Comparison of ENCODE assay signal across 16 mouse cellular contexts in the genomic region with DNA sequence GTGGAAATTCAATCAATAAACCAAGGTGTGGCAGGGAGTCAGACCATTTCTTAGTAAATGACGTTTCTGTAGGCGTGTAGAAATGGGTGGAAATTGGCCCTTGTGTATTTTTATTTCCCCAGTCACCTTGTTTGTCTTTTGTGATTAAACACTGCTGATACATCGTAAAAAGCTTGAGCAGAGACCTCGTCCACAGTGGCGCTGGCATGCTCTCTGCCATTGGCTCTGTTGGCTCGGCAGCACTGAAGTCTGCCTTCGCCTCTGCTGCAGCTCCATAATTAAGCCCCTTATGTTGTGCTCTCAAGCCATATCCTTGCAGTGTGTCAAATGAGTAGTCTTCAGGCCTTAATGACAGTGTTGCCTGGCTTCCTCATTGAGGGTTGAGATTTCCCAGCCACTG.
DNase-seq lines count a peak whose midpoint lies in the region; ATAC-seq lines count a peak whose summit lies in the region.
"Had no signal": no experiment of that assay in that cellular context is flagged by ENCODE, and none has a peak within 500 bp of the region (broad histone marks: within the 10 kb centered on the region; RNA-seq: fewer than 3 reads in every experiment).

No protein-coding gene starts in this region.

- no peaks in the 10 kb centered on the region for H3K27me3 ChIP-seq in forebrain, embryonic 12.5 days
- no peaks in the 10 kb centered on the region for H3K27me3 ChIP-seq in forebrain, embryonic 10.5 days (ENCODE audit: poor library complexity, severe bottlenecking)
- no peaks in the 10 kb centered on the region for H3K27me3 ChIP-seq in limb, embryonic 11.5 days (ENCODE audit: control insufficient read depth, insufficient read depth, low read length)
- H3K27me3 ChIP-seq in limb, embryonic 10.5 days (ENCODE audit: low read depth, poor library complexity, severe bottlenecking): no peaks in the 10 kb centered on the region
- H3K27me3 ChIP-seq in intestine, embryonic 16.5 days (replicated peaks; ENCODE audit: control insufficient read depth, insufficient read depth, low read length): no peaks in the 10 kb centered on the region
- no peaks in the 10 kb centered on the region for H3K27me3 ChIP-seq in stomach, embryonic 16.5 days (ENCODE audit: control insufficient read depth, insufficient read depth, low read length)
- H3K27me3 ChIP-seq: hindbrain, embryonic 12.5 days had no signal

- H3K4me3 ChIP-seq in forebrain, embryonic 12.5 days (replicated peaks): no peak overlapping the region
- no peak overlapping the region for H3K4me3 ChIP-seq in forebrain, embryonic 10.5 days
- no peak overlapping the region for H3K4me3 ChIP-seq in limb, embryonic 11.5 days (ENCODE audit: low read depth, low read length)
- no peak overlapping the region for H3K4me3 ChIP-seq in limb, embryonic 10.5 days
- 0 out of 2 replicates have a peak overlapping the region, but pooled peaks have one; percentile 11 for H3K4me3 ChIP-seq in intestine, embryonic 16.5 days (ENCODE audit: low read length)
- no peak overlapping the region for H3K4me3 ChIP-seq in stomach, embryonic 16.5 days (replicated peaks; ENCODE audit: low read length)
- H3K4me3 ChIP-seq: gastrocnemius, adult 2 months; hindbrain, embryonic 12.5 days; myocyte had no signal

- WGBS in forebrain, embryonic 12.5 days: 27% methylated on average over 7 of the region's 7 CpGs
- 72% methylated on average over 7 of the region's 7 CpGs for WGBS in forebrain, embryonic 10.5 days
- WGBS in limb, embryonic 11.5 days: 10% methylated on average over 7 of the region's 7 CpGs
- 27% methylated on average over 7 of the region's 7 CpGs for WGBS in limb, embryonic 10.5 days
- 34% methylated on average over 7 of the region's 7 CpGs for WGBS in intestine, embryonic 16.5 days
- WGBS in stomach, embryonic 16.5 days: 50% methylated on average over 7 of the region's 7 CpGs

- no peak for ATAC-seq in forebrain, embryonic 12.5 days (ENCODE audit: low FRiP score)
- ATAC-seq in limb, embryonic 11.5 days (ENCODE audit: insufficient number of reproducible peaks, low FRiP score, low TSS enrichment, low read depth): no peak
- ATAC-seq in intestine, embryonic 16.5 days: peak; percentile 70
- ATAC-seq in stomach, embryonic 16.5 days (ENCODE audit: insufficient read depth, low FRiP score): peak; percentile 25; the same call in 1 of the 2 replicates

- no peak for DNase-seq in forebrain, embryonic 10.5 days (ENCODE audit: extremely low spot score, low spot score)
- peak; percentile 35 for DNase-seq in limb, embryonic 11.5 days (ENCODE audit: low spot score)
- no peak for DNase-seq in limb, embryonic 10.5 days (ENCODE audit: low spot score)
- no peak for DNase-seq in adrenal gland, postnatal 36 days
- DNase-seq in B cell, adult 2 months: no peak
- DNase-seq: adrenal gland, postnatal 14 days; cerebellum, adult 11 months; gastrocnemius, adult 2 months; lung, adult 18-20 months; spleen, adult 18-20 months had no signal

- H3K4me2 ChIP-seq in forebrain, embryonic 12.5 days: 0 out of 2 replicates have a peak overlapping the region, but pooled peaks have one; percentile 9
- no peak overlapping the region for H3K4me2 ChIP-seq in limb, embryonic 11.5 days (ENCODE audit: low read depth, severe bottlenecking)
- H3K4me2 ChIP-seq in intestine, embryonic 16.5 days (ENCODE audit: low read depth, low read length): peak overlapping the region; percentile 47
- no peak overlapping the region for H3K4me2 ChIP-seq in stomach, embryonic 16.5 days (ENCODE audit: low read depth, low read length)
- H3K4me2 ChIP-seq: hindbrain, embryonic 12.5 days had no signal

- peaks cover 27% of the 10 kb centered on the region for H3K4me1 ChIP-seq in forebrain, embryonic 12.5 days
- peaks cover 31% of the 10 kb centered on the region for H3K4me1 ChIP-seq in forebrain, embryonic 10.5 days
- H3K4me1 ChIP-seq in limb, embryonic 11.5 days (ENCODE audit: control insufficient read depth, insufficient read depth, low read length): peaks cover 10% of the 10 kb centered on the region; the same call in 1 of the 2 replicates
- H3K4me1 ChIP-seq in limb, embryonic 10.5 days: peaks cover 31% of the 10 kb centered on the region
- peaks cover 9% of the 10 kb centered on the region for H3K4me1 ChIP-seq in intestine, embryonic 16.5 days (ENCODE audit: control insufficient read depth, insufficient read depth, low read length)
- no peaks in the 10 kb centered on the region for H3K4me1 ChIP-seq in stomach, embryonic 16.5 days (ENCODE audit: control insufficient read depth, insufficient read depth, low read length)

- H3K9me3 ChIP-seq in forebrain, embryonic 12.5 days: no peaks in the 10 kb centered on the region
- no peaks in the 10 kb centered on the region for H3K9me3 ChIP-seq in forebrain, embryonic 10.5 days
- no peaks in the 10 kb centered on the region for H3K9me3 ChIP-seq in limb, embryonic 11.5 days (ENCODE audit: control insufficient read depth, low read length)
- no peaks in the 10 kb centered on the region for H3K9me3 ChIP-seq in limb, embryonic 10.5 days (replicated peaks)
- H3K9me3 ChIP-seq in intestine, embryonic 16.5 days (ENCODE audit: control insufficient read depth, low read length): no peaks in the 10 kb centered on the region
- H3K9me3 ChIP-seq in stomach, embryonic 16.5 days (replicated peaks; ENCODE audit: control insufficient read depth, low read length): no peaks in the 10 kb centered on the region
- H3K9me3 ChIP-seq: hindbrain, embryonic 12.5 days had no signal

- no peaks in the 10 kb centered on the region for H3K36me3 ChIP-seq in forebrain, embryonic 12.5 days (replicated peaks)
- no peaks in the 10 kb centered on the region for H3K36me3 ChIP-seq in forebrain, embryonic 10.5 days (replicated peaks)
- H3K36me3 ChIP-seq in limb, embryonic 11.5 days (ENCODE audit: control insufficient read depth, insufficient read depth, low read length): no peaks in the 10 kb centered on the region
- no peaks in the 10 kb centered on the region for H3K36me3 ChIP-seq in limb, embryonic 10.5 days
- no peaks in the 10 kb centered on the region for H3K36me3 ChIP-seq in intestine, embryonic 16.5 days (ENCODE audit: control insufficient read depth, insufficient read depth, low read length)
- no peaks in the 10 kb centered on the region for H3K36me3 ChIP-seq in stomach, embryonic 16.5 days (ENCODE audit: control insufficient read depth, insufficient read depth, low read length)
- H3K36me3 ChIP-seq: hindbrain, embryonic 12.5 days had no signal

- no peak overlapping the region for H3K27ac ChIP-seq in forebrain, embryonic 12.5 days
- no peak overlapping the region for H3K27ac ChIP-seq in forebrain, embryonic 10.5 days
- no peak overlapping the region for H3K27ac ChIP-seq in limb, embryonic 11.5 days (replicated peaks; ENCODE audit: low read depth, low read length)
- no peak overlapping the region for H3K27ac ChIP-seq in limb, embryonic 10.5 days
- peak overlapping the region; percentile 85 for H3K27ac ChIP-seq in intestine, embryonic 16.5 days (ENCODE audit: low read length)
- no peak overlapping the region for H3K27ac ChIP-seq in stomach, embryonic 16.5 days (ENCODE audit: low read length)
- H3K27ac ChIP-seq: gastrocnemius, adult 2 months; hindbrain, embryonic 12.5 days; macrophage had no signal

- no peak overlapping the region for H3K9ac ChIP-seq in forebrain, embryonic 12.5 days
- no peak overlapping the region for H3K9ac ChIP-seq in limb, embryonic 11.5 days (ENCODE audit: low read length)
- no peak overlapping the region for H3K9ac ChIP-seq in intestine, embryonic 16.5 days (ENCODE audit: low read depth, low read length)
- no peak overlapping the region for H3K9ac ChIP-seq in stomach, embryonic 16.5 days (ENCODE audit: low read length)
- H3K9ac ChIP-seq: hindbrain, embryonic 12.5 days had no signal

Comparison
In these comparisons a context has a peak if more than half of its experiments do, and no peak if none do; other contexts are left out.
1. ATAC-seq: peak in intestine, embryonic 16.5 days (single experiment) and stomach, embryonic 16.5 days (single experiment); none in forebrain, embryonic 12.5 days (single experiment) and limb, embryonic 11.5 days (single experiment).
2. H3K4me2 ChIP-seq: peak in forebrain, embryonic 12.5 days (single experiment) and intestine, embryonic 16.5 days (single experiment); none in limb, embryonic 11.5 days (single experiment) and stomach, embryonic 16.5 days (single experiment).